ENCODE assay signal across 25 mouse cellular contexts in genomic region chr10:58477086-58477755, GRCm38 (mm10). TPM values are rescaled to one million over a fixed set of nuclear protein-coding genes. Genes with fewer than 3 reads are reported as not detected.
A peak's percentile ranks its signal among the peaks of the same experiment; 100 is the strongest.
DNase-seq lines count a peak whose midpoint lies in the region; ATAC-seq lines count a peak whose summit lies in the region.
"Had no signal": no experiment of that assay in that cellular context is flagged by ENCODE, and none has a peak within 500 bp of the region (broad histone marks: within the 10 kb centered on the region; RNA-seq: fewer than 3 reads in every experiment).

No protein-coding gene starts in this region.

- no peak overlapping the region for H3K4me2 ChIP-seq in forebrain, embryonic 16.5 days (ENCODE audit: low read length)
- H3K4me2 ChIP-seq: embryonic facial prominence, embryonic 13.5 days; heart, embryonic 13.5 days; hindbrain, embryonic 15.5 days; liver, embryonic 12.5 days; midbrain, embryonic 15.5 days; stomach, embryonic 15.5 days had no signal

- peaks cover 18% of the 10 kb centered on the region for H3K4me1 ChIP-seq in forebrain, embryonic 16.5 days (replicated peaks; ENCODE audit: control insufficient read depth, insufficient read depth, low read length)
- H3K4me1 ChIP-seq: embryonic facial prominence, embryonic 13.5 days; heart, embryonic 13.5 days; hindbrain, embryonic 15.5 days; limb, embryonic 10.5 days; liver, embryonic 12.5 days; midbrain, embryonic 15.5 days; stomach, embryonic 15.5 days had no signal

- no peaks in the 10 kb centered on the region for H3K27me3 ChIP-seq in forebrain, embryonic 16.5 days (replicated peaks; ENCODE audit: control insufficient read depth, insufficient read depth, low read length)
- H3K27me3 ChIP-seq: embryonic facial prominence, embryonic 13.5 days; heart, embryonic 13.5 days; hindbrain, embryonic 15.5 days; liver, embryonic 12.5 days; midbrain, embryonic 15.5 days; stomach, embryonic 15.5 days had no signal

- intact Hi-C loops in left cerebral cortex, postnatal 25 days (cut with DNase I): no loop called here
- intact Hi-C loops in left cerebral cortex, postnatal 10 days (cut with DNase I): loop anchor here (5.0 kb wide), 1 partner anchor 190 kb away; no protein-coding TSS in a partner anchor

- no peak overlapping the region for H3K4me3 ChIP-seq in forebrain, embryonic 16.5 days (replicated peaks; ENCODE audit: low read length)
- H3K4me3 ChIP-seq: embryonic facial prominence, embryonic 13.5 days; gastrocnemius, adult 2 months; heart, embryonic 13.5 days; hindbrain, embryonic 15.5 days; limb, embryonic 10.5 days; liver, embryonic 12.5 days; midbrain, embryonic 15.5 days; myocyte; stomach, embryonic 15.5 days had no signal

- no peak overlapping the region for H3K9ac ChIP-seq in forebrain, embryonic 16.5 days (replicated peaks; ENCODE audit: low read depth, low read length)
- H3K9ac ChIP-seq: embryonic facial prominence, embryonic 13.5 days; heart, embryonic 13.5 days; hindbrain, embryonic 15.5 days; liver, embryonic 12.5 days; midbrain, embryonic 15.5 days; stomach, embryonic 15.5 days had no signal

- no peaks in the 10 kb centered on the region for H3K9me3 ChIP-seq in forebrain, embryonic 16.5 days (ENCODE audit: control insufficient read depth, low read length)
- H3K9me3 ChIP-seq: embryonic facial prominence, embryonic 13.5 days; heart, embryonic 13.5 days; hindbrain, embryonic 15.5 days; limb, embryonic 10.5 days; liver, embryonic 12.5 days; midbrain, embryonic 15.5 days; stomach, embryonic 15.5 days had no signal

- H3K36me3 ChIP-seq in forebrain, embryonic 16.5 days (ENCODE audit: control insufficient read depth, insufficient read depth): peaks cover 15% of the 10 kb centered on the region

- peak overlapping the region; percentile 78 for H3K27ac ChIP-seq in forebrain, embryonic 16.5 days (ENCODE audit: low read length)
- H3K27ac ChIP-seq: embryonic facial prominence, embryonic 13.5 days; gastrocnemius, adult 2 months; heart, embryonic 13.5 days; hindbrain, embryonic 15.5 days; limb, embryonic 10.5 days; liver, embryonic 12.5 days; midbrain, embryonic 15.5 days; stomach, embryonic 15.5 days had no signal

- ATAC-seq in frontal cortex, adult (ENCODE audit: low TSS enrichment): peak; percentile 62
- peak; percentile 88 for ATAC-seq in forebrain, embryonic 16.5 days
- ATAC-seq: intestine, embryonic 16.5 days; liver, embryonic 12.5 days; midbrain, embryonic 15.5 days had no signal

- DNase-seq in frontal cortex, postnatal 10 days (ENCODE audit: low spot score in 2 of 2): no peak
- peak; percentile 26 to 78 for DNase-seq in left cerebral cortex, postnatal 25 days (ENCODE audit: low spot score in 2 of 2)
- DNase-seq in left cerebral cortex, postnatal 10 days (ENCODE audit: extremely low spot score in 1 of 2, low spot score in 2 of 2): no peak
- peak; percentile 75 for DNase-seq in telencephalon, adult 2 months (ENCODE audit: low read depth, low spot score)
- no peak for DNase-seq in spleen, adult 18-20 months
- DNase-seq: adrenal gland, postnatal 36 days; B cell, adult 2 months; cerebellum, postnatal 10 days; gastrocnemius, adult 2 months; heart, postnatal 36 days; kidney, postnatal 36 days; lung, adult 2 months; right cerebral cortex, postnatal 14 days; thymus, adult 2 months had no signal

- WGBS in forebrain, embryonic 16.5 days: 50% methylated on average over 5 of the region's 5 CpGs

RNA-seq across cellular contexts. Expression of gene Ccdc138, which starts 20.5 kb away (rescaled TPM):
- total RNA-seq in left cerebral cortex, postnatal 25 days (2021): 1 to 10 TPM; 4.6 to 4.8 TPM
- total RNA-seq in left cerebral cortex, postnatal 10 days (2021): 1 to 10 TPM; 7.1 to 7.8 TPM
- polyA plus RNA-seq in forebrain, embryonic 16.5 days (2015; fragmentation: Nextera tagmentation; extraction: Ambion mirVana): 11.4 and 11.5 TPM in 2 replicates

RNA-seq across cellular contexts. Expression of gene Ranbp2, which starts 30.5 kb away (rescaled TPM):
- total RNA-seq in left cerebral cortex, postnatal 25 days (2021): 10 to 100 TPM; 89.1 to 94.5 TPM
- total RNA-seq in left cerebral cortex, postnatal 10 days (2021): 10 to 100 TPM; 65.0 to 67.5 TPM
- polyA plus RNA-seq in forebrain, embryonic 16.5 days (2015; fragmentation: Nextera tagmentation; extraction: Ambion mirVana): 22.8 and 24.8 TPM in 2 replicates

Comparison
In these comparisons a context has a peak if more than half of its experiments do, and no peak if none do; other contexts are left out.
1. DNase-seq: peak in left cerebral cortex, postnatal 25 days (2 of 2) and telencephalon, adult 2 months (single experiment); none in frontal cortex, postnatal 10 days (0 of 2), left cerebral cortex, postnatal 10 days (0 of 2) and spleen, adult 18-20 months (0 of 2).